Mouse (Mus musculus) hindbrain, postnatal 0 days (tissue): ENCODE measurements around the gene Med16. TPM values are rescaled to one million over a fixed set of nuclear protein-coding genes. Genes with fewer than 3 reads are reported as not detected.
A peak's percentile ranks its signal among the peaks of the same experiment; 100 is the strongest.

Experiments used
- ATAC-seq: fragments of 200-750 bp; cut with Nextera tagmentation; 2 replicates; pipeline ENCODE4 v1.8.0; 2017; ENCODE audit warnings: mild to moderate bottlenecking, moderate TSS enrichment, moderate library complexity
- DNase-seq: peaks from one replicate; pipeline ENCODE4 v3.0.0-alpha.2; 2015; ENCODE audit warnings: low spot score
- H3K27ac ChIP-seq: fragments of 300-500 bp; sonication (generic); 2 replicates; pipeline ENCODE4 v1.5.1; 2014; ENCODE audit warnings: mild to moderate bottlenecking
- H3K27me3 ChIP-seq: fragments of 300-500 bp; sonication (generic); 2 replicates; pipeline ENCODE4 v1.6.1; 2014; ENCODE audit warnings: low read length, mixed read lengths; ENCODE audit not compliant: insufficient read depth
- H3K36me3 ChIP-seq: fragments of 300-500 bp; sonication (generic); 2 replicates; pipeline ENCODE4 v1.6.1; 2014; ENCODE audit warnings: low read length, mixed read lengths; ENCODE audit not compliant: insufficient read depth
- H3K4me1 ChIP-seq: fragments of 300-500 bp; sonication (generic); 2 replicates; pipeline ENCODE4 v1.6.1; 2014; ENCODE audit warnings: antibody characterized with exemption, low read length, mixed read lengths; ENCODE audit not compliant: insufficient read depth
- H3K4me2 ChIP-seq: fragments of 300-500 bp; sonication (generic); 2 replicates; pipeline ENCODE4 v1.6.1; 2014; ENCODE audit warnings: low read depth, mild to moderate bottlenecking, low read length, moderate library complexity, mixed read lengths
- H3K4me3 ChIP-seq: fragments of 300-500 bp; sonication (generic); 2 replicates; pipeline ENCODE4 v1.5.1; 2014; ENCODE audit warnings: low read length
- H3K9ac ChIP-seq: fragments of 300-500 bp; sonication (generic); replicated peaks from 2 replicates; pipeline ENCODE4 v1.6.1; 2014; ENCODE audit warnings: mild to moderate bottlenecking, low read length, moderate library complexity, mixed read lengths
- H3K9me3 ChIP-seq: fragments of 300-500 bp; sonication (generic); 2 replicates; pipeline ENCODE4 v1.6.1; 2016; ENCODE audit warnings: low read length, mixed read lengths
- CTCF ChIP-seq: IDR thresholded peaks from 2 replicates; pipeline ENCODE4 v1.5.1; 2016; ENCODE audit warnings: antibody characterized with exemption, control low read depth, low read depth
- WGBS: fragments of 180-500 bp; shearing (Covaris S2); extraction: QIAGEN DNeasy Blood & Tissue Kit; methylation state at CpG from one replicate; pipeline ENCODE4 v1.1.7; 2014; 5-methylcytosine and 5-hydroxymethylcytosine counted together
- microRNA-seq, 2 experiments: library from miRNA; unstranded; fragments of <30 nt; microRNA quantifications; one replicate each; pipeline ENCODE4; 2016
- polyA plus RNA-seq: library from polyadenylated mRNA; unstranded; fragments of >200 nt; fragmentation: Nextera tagmentation; extraction: Ambion mirVana; gene quantifications from 2 replicates; pipeline ENCODE4 v1.2.1, GENCODE M21; 2015
- total RNA-seq: library from RNA; depleted of rRNA; stranded (reverse); fragments of >200 nt; gene quantifications from 2 replicates; pipeline ENCODE4 v1.2.3, GENCODE M21; 2014; rRNA removed

Gene Med16
- total and polyA plus RNA-seq, 2 experiments from 2014 or later, result 48.4 to 82.2 TPM

- no peak for TF ChIP-seq CTCF
- no peaks in the 10 kb centered on the region for H3K36me3 ChIP-seq
- no peaks in the 10 kb centered on the region for H3K27me3 ChIP-seq
- H3K9ac ChIP-seq, result peak overlapping the region; percentile 65
- ATAC-seq (no peak), DNase-seq (no peak)
- H3K27ac ChIP-seq, result peak overlapping the region; percentile 100
- no peaks in the 10 kb centered on the region for H3K9me3 ChIP-seq
- WGBS, result 53% methylated on average over 9 of the region's 9 CpGs
- H3K4me1 ChIP-seq, result peaks cover 37% of the 10 kb centered on the region
- peak overlapping the region; percentile 71; the same call in 1 of the 2 replicates for H3K4me2 ChIP-seq
- H3K4me3 ChIP-seq, result no peak overlapping the region
Observed at GRCm38 (mm10) chr10:79852107-79852789, 56.5 kb downstream of the Med16 start.

- H3K9me3 ChIP-seq, result no peaks in the 10 kb centered on the region
- H3K4me1 ChIP-seq, result peaks cover 31% of the 10 kb centered on the region
- H3K27me3 ChIP-seq, result no peaks in the 10 kb centered on the region
- H3K4me3 ChIP-seq, result no peak overlapping the region
- 0 out of 2 replicates have a peak overlapping the region, but pooled peaks have one; percentile 71 for H3K4me2 ChIP-seq
- DNase-seq, result no peak
- 0 out of 2 replicates have a peak overlapping the region, but pooled peaks have one; percentile 17 for H3K9ac ChIP-seq
- TF ChIP-seq CTCF, result no peak
- no peaks in the 10 kb centered on the region for H3K36me3 ChIP-seq
- peak overlapping the region; percentile 100 for H3K27ac ChIP-seq
- WGBS, result 73% methylated on average over 3 of the region's 3 CpGs
- no peak for ATAC-seq
Observed at GRCm38 (mm10) chr10:79851653-79852052, 57.1 kb downstream of the Med16 start.

- DNase-seq (no peak), ATAC-seq (no peak)
- Histone ChIP-seq H3K4me2 (no peak overlapping the region), H3K27me3 (no peaks in the 10 kb centered on the region), H3K4me3 (no peak overlapping the region), H3K9ac (no peak overlapping the region), H3K4me1 (peaks cover 19% of the 10 kb centered on the region), H3K27ac (no peak overlapping the region), H3K36me3 (no peaks in the 10 kb centered on the region), H3K9me3 (no peaks in the 10 kb centered on the region)
- 70% methylated on average over 8 of the region's 8 CpGs for WGBS
- no peak for TF ChIP-seq CTCF
Observed at GRCm38 (mm10) chr10:79849941-79850628, 58.6 kb downstream of the Med16 start.

GRCm38 (mm10) chr10:79846553-79846952 lies 62.2 kb downstream of the Med16 start:
- no peak for DNase-seq
- no peak overlapping the region for H3K4me2 ChIP-seq
- no peaks in the 10 kb centered on the region for H3K27me3 ChIP-seq
- no peak overlapping the region for H3K27ac ChIP-seq
- TF ChIP-seq CTCF, result no peak
- WGBS, result 68% methylated on average over 5 of the region's 5 CpGs
- peaks cover 7% of the 10 kb centered on the region for H3K4me1 ChIP-seq
- H3K9me3 ChIP-seq, result no peaks in the 10 kb centered on the region
- H3K36me3 ChIP-seq, result no peaks in the 10 kb centered on the region
- H3K4me3 ChIP-seq, result no peak overlapping the region
- no peak for ATAC-seq
- H3K9ac ChIP-seq, result no peak overlapping the region

Small RNA genes lying within 50 kb of the gene (microRNA-seq; reads per million reads assigned to microRNA genes)
- gene Mir6910, result 0.35 to 0.72 reads per million in 2 experiments

Other genes with a start within 250 kb of the Med16 start
Only the 30 nearest of the 35 such genes appear.
- gene Cdc34, start 226.7 kb downstream of the Med16 start, total RNA-seq, result 65.1 and 76.7 TPM in 2 replicates
- 69.8 and 71.3 TPM in 2 replicates for gene Cdc34, start 226.7 kb downstream of the Med16 start, polyA plus RNA-seq
- gene Gzmm, start 219.9 kb downstream of the Med16 start, total RNA-seq, result 0.22 and 0.63 TPM in 2 replicates
- 1.2 TPM in 2 replicates for gene Gzmm, start 219.9 kb downstream of the Med16 start, polyA plus RNA-seq
- gene Bsg, start 204.4 kb downstream of the Med16 start, total RNA-seq, result 1,127 and 1,151 TPM in 2 replicates
- gene Bsg, start 204.4 kb downstream of the Med16 start, polyA plus RNA-seq, result 1,243 and 1,259 TPM in 2 replicates
- 92.6 and 101 TPM in 2 replicates for gene Hcn2, start 192.3 kb downstream of the Med16 start, total RNA-seq
- gene Hcn2, start 192.3 kb downstream of the Med16 start, polyA plus RNA-seq, result 5.5 and 6.6 TPM in 2 replicates
- gene Polrmt, start 162.3 kb downstream of the Med16 start, total RNA-seq, result 30.4 and 36.5 TPM in 2 replicates
- 29.7 and 32.6 TPM in 2 replicates for gene Polrmt, start 162.3 kb downstream of the Med16 start, polyA plus RNA-seq
- 1.3 and 2.2 TPM in 2 replicates for gene Fgf22, start 153.8 kb downstream of the Med16 start, total RNA-seq
- 3.8 and 5.1 TPM in 2 replicates for gene Fgf22, start 153.8 kb downstream of the Med16 start, polyA plus RNA-seq
- 112 and 120 TPM in 2 replicates for gene Rnf126, start 142.0 kb downstream of the Med16 start, total RNA-seq
- gene Rnf126, start 142.0 kb downstream of the Med16 start, polyA plus RNA-seq, result 108 and 119 TPM in 2 replicates
- 2.6 and 3.3 TPM in 2 replicates for gene Fstl3, start 131.7 kb downstream of the Med16 start, total RNA-seq
- gene Fstl3, start 131.7 kb downstream of the Med16 start, polyA plus RNA-seq, result 3.1 and 3.2 TPM in 2 replicates
- gene Prss57, start 118.0 kb downstream of the Med16 start, total RNA-seq, result 0.54 and 1.8 TPM in 2 replicates
- 0.13 and 0.33 TPM in 2 replicates for gene Prss57, start 118.0 kb downstream of the Med16 start, polyA plus RNA-seq
- 156 and 157 TPM in 2 replicates for gene Palm, start 115.4 kb downstream of the Med16 start, total RNA-seq
- 221 and 242 TPM in 2 replicates for gene Palm, start 115.4 kb downstream of the Med16 start, polyA plus RNA-seq
- gene Misp, start 87.9 kb downstream of the Med16 start, total RNA-seq, result 0.05 and 0.22 TPM in 2 replicates
- gene Misp, start 87.9 kb downstream of the Med16 start, polyA plus RNA-seq, result 0.33 TPM in 1 of 2 replicates, not detected in the other
- gene Ptbp1, start 54.5 kb downstream of the Med16 start, total RNA-seq, result 166 and 173 TPM in 2 replicates
- gene Ptbp1, start 54.5 kb downstream of the Med16 start, polyA plus RNA-seq, result 58.9 and 65.5 TPM in 2 replicates
- gene Prtn3, start 34.4 kb downstream of the Med16 start, total RNA-seq, result 9.4 and 20.5 TPM in 2 replicates
- 11.6 and 11.8 TPM in 2 replicates for gene Prtn3, start 34.4 kb downstream of the Med16 start, polyA plus RNA-seq
- gene Plppr3, start 34.3 kb downstream of the Med16 start, total RNA-seq, result 487 and 541 TPM in 2 replicates
- gene Plppr3, start 34.3 kb downstream of the Med16 start, polyA plus RNA-seq, result 268 and 283 TPM in 2 replicates
- gene Elane, start 22.7 kb downstream of the Med16 start, total RNA-seq, result not detected in 2 replicates
- 0.24 TPM in 1 of 2 replicates, not detected in the other for gene Elane, start 22.7 kb downstream of the Med16 start, polyA plus RNA-seq
- gene Cfd, start 18.1 kb downstream of the Med16 start, total RNA-seq, result not detected in 2 replicates
- not detected in 2 replicates for gene Cfd, start 18.1 kb downstream of the Med16 start, polyA plus RNA-seq
- not detected in 2 replicates for gene Gm26602, start 1.9 kb upstream of the Med16 start, total RNA-seq
- gene Gm26602, start 1.9 kb upstream of the Med16 start, polyA plus RNA-seq, result 4.9 and 17.2 TPM in 2 replicates
- gene Kiss1r, start 8.0 kb upstream of the Med16 start, total RNA-seq, result 7.7 and 9.4 TPM in 2 replicates
- 3.4 and 3.9 TPM in 2 replicates for gene Kiss1r, start 8.0 kb upstream of the Med16 start, polyA plus RNA-seq
- 111 and 133 TPM in 2 replicates for gene R3hdm4, start 12.3 kb upstream of the Med16 start, total RNA-seq
- gene R3hdm4, start 12.3 kb upstream of the Med16 start, polyA plus RNA-seq, result 252 and 267 TPM in 2 replicates
- gene Arid3a, start 18.1 kb upstream of the Med16 start, total RNA-seq, result 9.7 and 10.1 TPM in 2 replicates
- 2.5 and 2.6 TPM in 2 replicates for gene Arid3a, start 18.1 kb upstream of the Med16 start, polyA plus RNA-seq
- gene Wdr18, start 51.2 kb upstream of the Med16 start, total RNA-seq, result 74.6 and 81.6 TPM in 2 replicates
- 109 TPM in 2 replicates for gene Wdr18, start 51.2 kb upstream of the Med16 start, polyA plus RNA-seq
- 0.68 and 0.97 TPM in 2 replicates for gene Grin3b, start 61.8 kb upstream of the Med16 start, total RNA-seq
- 0.20 and 0.51 TPM in 2 replicates for gene Grin3b, start 61.8 kb upstream of the Med16 start, polyA plus RNA-seq
- 161 and 179 TPM in 2 replicates for gene Tmem259, start 75.4 kb upstream of the Med16 start, total RNA-seq
- 25.6 and 27.1 TPM in 2 replicates for gene Tmem259, start 75.4 kb upstream of the Med16 start, polyA plus RNA-seq
- gene Cnn2, start 79.7 kb upstream of the Med16 start, total RNA-seq, result 17.2 and 17.9 TPM in 2 replicates
- 15.0 and 16.4 TPM in 2 replicates for gene Cnn2, start 79.7 kb upstream of the Med16 start, polyA plus RNA-seq
- 11.6 and 19.1 TPM in 2 replicates for gene Abca7, start 87.6 kb upstream of the Med16 start, total RNA-seq
- gene Abca7, start 87.6 kb upstream of the Med16 start, polyA plus RNA-seq, result 2.3 and 2.4 TPM in 2 replicates
- gene Arhgap45, start 107.7 kb upstream of the Med16 start, total RNA-seq, result 2.9 and 3.3 TPM in 2 replicates
- 1.7 and 1.8 TPM in 2 replicates for gene Arhgap45, start 107.7 kb upstream of the Med16 start, polyA plus RNA-seq
- gene Polr2e, start 130.9 kb upstream of the Med16 start, total RNA-seq, result 93.3 and 100 TPM in 2 replicates
- 143 TPM in 2 replicates for gene Polr2e, start 130.9 kb upstream of the Med16 start, polyA plus RNA-seq
- gene Gpx4, start 138.2 kb upstream of the Med16 start, total RNA-seq, result 373 and 379 TPM in 2 replicates
- gene Gpx4, start 138.2 kb upstream of the Med16 start, polyA plus RNA-seq, result 757 and 762 TPM in 2 replicates
- 22.8 and 23.7 TPM in 2 replicates for gene Sbno2, start 196.6 kb upstream of the Med16 start, total RNA-seq
- 6.9 and 7.8 TPM in 2 replicates for gene Sbno2, start 196.6 kb upstream of the Med16 start, polyA plus RNA-seq
- 86.4 and 86.6 TPM in 2 replicates for gene Stk11, start 206.9 kb upstream of the Med16 start, total RNA-seq
- 13.9 and 15.0 TPM in 2 replicates for gene Stk11, start 206.9 kb upstream of the Med16 start, polyA plus RNA-seq